Mouse (Mus musculus) ES-CJ7 (cell line): ENCODE measurements around the gene Prdm15.

Experiments
- DNase-seq: peaks from one replicate; pipeline ENCODE4 v3.0.0; 2011; ENCODE audit warnings: low read depth, low spot score

Gene Prdm15

DNA sequence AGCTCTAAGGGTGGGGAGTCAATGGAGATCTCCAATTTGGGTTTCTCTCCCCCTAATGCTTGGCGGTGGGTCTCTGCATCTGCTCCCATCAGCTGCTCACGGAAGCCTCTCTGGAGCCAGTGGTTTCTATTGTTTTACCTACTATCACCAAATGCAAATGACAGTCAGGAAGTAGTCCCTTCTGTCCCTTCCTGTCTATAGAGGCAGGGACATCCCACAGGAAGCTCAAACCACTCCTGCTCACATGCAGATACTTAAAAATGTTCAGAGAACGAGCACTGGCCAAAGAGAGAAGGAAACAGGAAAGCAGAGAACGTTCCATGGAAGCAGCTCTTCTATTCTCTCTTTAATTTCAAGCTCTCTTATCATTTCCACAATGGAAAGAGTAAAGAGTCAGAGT, 32.1 kb downstream of the Prdm15 start:
- no peak for DNase-seq

DNA sequence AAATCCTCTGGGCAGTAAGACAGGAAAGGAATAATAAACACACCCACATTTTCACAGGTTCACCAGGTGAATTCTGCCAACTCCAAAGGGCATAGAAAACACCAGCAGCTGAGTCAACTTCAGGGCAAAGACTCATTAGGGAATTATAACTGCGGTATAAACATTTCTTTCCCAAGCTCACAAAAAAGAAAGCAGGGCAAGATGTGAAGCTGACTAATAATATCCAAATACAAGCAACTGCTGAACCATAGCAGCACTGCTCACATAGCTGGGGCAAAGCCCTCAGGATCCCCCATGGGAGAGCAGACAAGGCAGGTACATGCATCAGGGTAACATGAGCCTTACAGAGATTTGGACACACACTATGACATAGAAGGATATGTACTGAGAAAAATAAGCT, 34.2 kb downstream of the Prdm15 start:
- DNase-seq, result no peak

GRCm38 (mm10) chr16:97815269-97815668, 36.4 kb downstream of the Prdm15 start:
- DNase-seq, result no peak

- no peak for DNase-seq
These were observed 37.6 kb downstream of the Prdm15 start for GRCm38 (mm10) chr16:97814060-97814459.

DNA sequence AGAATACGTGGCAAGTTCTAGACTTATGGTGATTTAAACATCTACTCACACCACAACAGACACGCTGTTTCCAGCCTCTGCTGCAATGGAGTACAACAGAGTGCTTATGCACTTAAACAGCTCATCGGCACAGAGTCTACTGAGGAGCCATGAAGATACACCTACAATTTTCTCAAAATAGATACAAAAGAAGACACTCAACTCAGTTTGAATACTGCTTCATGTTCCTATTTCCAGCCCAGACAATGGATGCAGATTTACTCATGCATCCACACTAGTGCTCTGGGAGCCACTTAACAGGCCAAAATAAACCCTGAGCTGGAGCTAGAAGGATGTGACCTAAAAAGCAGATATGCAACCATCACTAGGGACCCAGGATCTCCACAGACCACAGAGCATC, 42.8 kb downstream of the Prdm15 start:
- DNase-seq, result no peak

- no peak for DNase-seq
These were observed 46.0 kb downstream of the Prdm15 start for GRCm38 (mm10) chr16:97805646-97806045.

DNA sequence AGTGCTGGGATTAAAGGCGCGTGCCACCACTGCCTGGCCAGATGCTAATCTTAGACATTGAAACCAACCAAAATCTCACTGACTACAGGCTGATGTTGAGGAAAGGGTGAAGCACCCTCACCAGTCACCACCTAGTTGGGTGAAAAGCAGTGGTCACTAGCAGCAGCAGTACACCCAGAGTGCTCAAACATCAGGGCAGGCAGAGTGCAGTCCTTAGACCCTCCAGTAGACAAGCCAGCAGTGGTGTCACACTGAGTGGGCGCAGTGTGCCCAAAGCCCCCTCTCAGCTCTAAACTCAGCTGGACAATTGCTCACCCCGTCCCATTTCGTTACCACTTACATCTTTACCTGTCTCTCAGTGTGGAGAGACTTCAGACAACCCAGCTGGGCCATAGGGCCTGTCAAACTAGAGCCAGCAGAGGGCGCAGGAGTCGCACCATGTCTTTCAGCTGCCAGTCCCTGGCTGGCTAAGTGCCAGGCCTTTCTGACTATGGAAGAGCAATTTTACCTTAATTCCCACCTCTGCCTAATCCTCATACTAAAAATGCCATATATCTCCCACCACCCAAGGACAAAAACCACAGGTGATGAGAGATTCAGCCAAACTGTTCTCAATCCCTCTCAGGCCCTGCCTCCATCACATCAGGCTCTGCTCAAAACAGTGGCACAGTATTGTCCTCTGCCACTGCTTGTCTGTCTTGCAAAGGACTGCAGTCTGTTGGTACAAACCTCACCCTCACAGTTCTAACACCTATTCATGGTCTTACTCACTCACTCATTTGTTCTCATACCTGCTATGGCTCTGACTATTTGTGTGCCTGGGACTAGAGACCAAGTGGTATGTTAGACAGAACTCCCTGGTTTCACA, 46.7 kb downstream of the Prdm15 start:
- DNase-seq, result peak; percentile 61

GRCm38 (mm10) chr16:97797950-97798869, 53.4 kb downstream of the Prdm15 start:
- DNase-seq, result no peak

DNA sequence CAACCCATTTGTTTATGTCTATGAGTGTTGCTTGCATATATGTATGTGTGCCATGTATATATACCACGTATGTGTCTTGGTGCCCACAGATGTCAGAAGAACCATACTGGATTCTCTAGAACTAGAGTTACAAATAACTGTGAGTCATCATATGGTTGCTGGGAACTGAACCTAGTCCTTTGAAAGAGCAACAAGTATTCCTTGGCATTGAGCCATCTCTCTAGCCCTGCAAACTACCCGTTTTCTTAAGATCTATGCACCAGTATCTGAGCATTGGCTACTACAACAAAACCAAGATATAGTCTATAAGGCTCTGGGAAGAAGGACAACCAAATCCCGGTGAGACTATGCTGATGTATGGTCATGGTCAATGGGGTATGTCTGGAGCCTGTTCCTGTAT, 54.4 kb downstream of the Prdm15 start:
- DNase-seq, result no peak

GRCm38 (mm10) chr16:97794256-97794655, 57.4 kb downstream of the Prdm15 start:
- no peak for DNase-seq

GRCm38 (mm10) chr16:97783057-97783456, 68.6 kb downstream of the Prdm15 start:
- DNase-seq, result no peak

DNA sequence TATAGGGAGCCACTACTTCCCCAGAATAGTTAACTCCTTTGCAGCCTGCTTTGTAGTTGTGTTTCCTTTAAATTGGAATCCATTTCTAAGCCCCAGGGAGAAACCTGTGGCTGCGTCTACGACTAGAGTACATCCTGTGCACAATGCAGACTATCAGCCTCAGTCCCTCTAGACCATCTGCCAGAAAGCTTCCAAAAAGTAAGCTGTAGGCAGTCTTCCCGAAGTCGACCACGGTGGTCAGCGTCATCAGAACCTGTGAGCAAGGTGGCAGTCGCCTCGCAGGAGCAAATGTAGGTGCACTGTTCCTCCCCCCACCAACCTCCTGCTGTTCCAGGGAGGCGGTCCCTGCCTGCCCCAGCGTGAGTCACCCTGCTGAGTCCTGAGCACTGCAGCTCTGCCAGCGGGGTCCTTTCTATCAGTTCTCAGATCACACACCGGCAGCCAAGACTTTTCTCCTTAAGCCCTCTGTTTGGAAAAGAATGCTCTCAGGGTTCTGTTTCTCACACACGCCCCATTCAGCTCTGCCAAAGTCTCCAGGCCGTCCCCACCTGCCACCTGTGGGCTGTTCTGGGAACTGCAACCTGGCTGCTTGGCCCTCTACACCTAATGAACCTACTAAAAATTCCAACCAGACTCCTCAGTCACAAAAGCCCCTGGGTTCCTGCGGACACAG, 73.2 kb downstream of the Prdm15 start:
- DNase-seq, result peak; percentile 89

- DNase-seq, result peak; percentile 35
These were observed 85.1 kb downstream of the Prdm15 start for GRCm38 (mm10) chr16:97766501-97766900.

- DNase-seq, result no peak
These were observed 87.0 kb downstream of the Prdm15 start for GRCm38 (mm10) chr16:97764626-97765025.

- no peak for DNase-seq
These were observed 87.7 kb downstream of the Prdm15 start for GRCm38 (mm10) chr16:97763990-97764340.

DNA sequence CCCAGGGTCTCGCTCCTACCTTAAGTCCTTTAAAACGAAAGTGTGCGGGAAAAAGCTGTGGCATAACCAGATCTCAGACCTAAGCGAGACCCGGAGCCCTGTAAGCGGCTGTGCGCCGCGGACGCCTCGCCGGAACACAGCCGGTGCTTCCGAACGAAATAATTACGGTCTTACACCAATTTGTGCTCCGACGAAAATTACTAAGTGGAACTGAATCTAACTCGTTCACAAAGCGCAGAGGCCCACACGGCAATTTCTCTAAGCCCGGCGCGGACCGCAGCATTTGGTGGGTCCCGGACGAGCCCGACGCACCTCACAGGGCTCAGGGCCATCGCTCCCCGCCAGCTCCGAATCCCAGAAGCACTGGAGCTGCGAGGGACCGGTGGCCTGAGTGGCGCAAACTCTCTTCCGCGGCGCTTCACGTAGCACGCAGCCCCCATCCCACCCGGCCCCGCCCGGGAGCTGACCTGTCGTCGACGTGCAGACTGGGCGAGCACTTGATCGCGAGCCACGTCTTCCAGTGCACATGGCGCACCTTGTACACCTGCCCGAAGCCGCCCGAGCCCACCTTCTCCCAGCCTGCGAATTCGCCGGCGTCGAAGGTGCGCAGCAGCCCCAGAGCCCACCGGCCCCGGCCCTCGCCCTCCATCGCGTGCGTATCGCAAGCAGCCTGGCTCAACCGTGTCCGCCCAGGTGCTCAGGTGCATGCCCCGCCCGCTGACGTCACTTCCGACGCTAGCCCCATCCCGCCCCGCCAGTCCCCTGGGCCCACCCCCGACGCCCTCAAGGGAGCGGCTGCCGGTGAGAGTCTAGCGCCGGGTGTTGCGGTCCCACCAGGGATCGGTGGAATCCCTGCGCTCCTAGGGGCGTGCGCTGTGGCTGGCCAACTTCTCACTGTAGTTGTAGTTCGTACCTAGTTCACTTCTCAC, 88.3 kb downstream of the Prdm15 start, which contains the start of gene Ripk4:
TSS of gene Ripk4 (minus strand) at position 727 of the 929 bp plus-strand sequence.
- peak; percentile 81 for DNase-seq

DNA sequence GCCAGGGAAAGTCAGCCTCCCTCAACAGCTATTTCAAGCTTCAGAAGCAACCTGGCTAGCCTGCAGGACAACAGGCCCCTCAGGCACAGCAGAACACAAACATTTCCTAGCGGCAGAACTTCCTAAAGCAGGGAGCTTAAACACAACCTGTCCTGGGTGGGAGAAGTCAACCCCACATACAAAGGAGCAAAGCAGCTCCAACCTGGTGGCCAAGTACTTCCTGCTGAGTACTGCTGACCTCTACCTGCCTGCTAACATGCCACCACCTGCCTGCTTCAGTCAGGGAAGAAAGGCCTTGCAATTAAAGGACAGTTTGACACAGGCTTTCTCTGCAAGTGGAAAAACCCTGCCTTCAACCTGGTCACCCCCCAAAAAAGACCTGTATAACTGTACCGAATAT, 89.9 kb downstream of the Prdm15 start:
- DNase-seq, result no peak

- no peak for DNase-seq
These were observed 92.0 kb downstream of the Prdm15 start for GRCm38 (mm10) chr16:97759681-97760080.

DNA sequence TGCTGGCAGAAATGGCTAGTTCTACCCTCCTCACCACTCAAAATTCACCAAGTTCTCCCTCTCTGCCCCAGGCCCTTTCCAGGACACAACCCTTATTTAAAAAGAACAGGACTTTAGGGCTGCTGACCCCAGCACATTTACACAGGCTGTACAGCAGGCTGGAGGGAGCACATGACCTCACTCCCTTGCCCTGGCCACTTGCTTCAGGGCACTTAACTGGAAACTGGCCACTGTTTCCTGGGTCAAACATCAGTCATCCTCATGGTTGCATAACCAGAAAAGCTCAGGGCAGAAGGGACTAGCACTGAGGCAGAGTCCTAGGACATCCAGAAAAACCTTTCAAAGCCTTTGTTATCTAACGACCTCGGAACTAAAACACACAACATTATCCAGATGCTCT, 93.4 kb downstream of the Prdm15 start:
- no peak for DNase-seq

DNA sequence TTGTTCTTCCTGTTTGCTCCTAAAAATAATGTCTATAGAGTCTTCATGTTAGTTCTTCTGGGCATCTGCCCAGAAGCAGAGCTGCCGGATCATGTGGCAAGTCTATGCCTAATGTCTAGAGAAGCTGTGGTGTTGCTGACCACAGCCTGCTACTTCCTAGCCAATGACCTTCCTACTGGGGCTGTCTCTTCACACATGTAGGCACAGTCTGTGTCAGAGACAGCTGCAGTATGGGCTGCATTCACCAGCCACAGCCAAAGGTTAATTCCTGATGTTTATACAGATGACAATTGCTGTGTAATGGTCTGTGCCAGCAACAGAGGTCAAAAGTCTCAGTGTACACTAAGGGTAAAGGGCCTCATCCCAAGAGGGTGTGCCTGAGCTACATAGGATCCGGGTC, 95.2 kb downstream of the Prdm15 start:
- DNase-seq, result no peak
